Comparison of ENCODE assay signal across 9 mouse cellular contexts in genomic region chr2:9632719-9633446, GRCm38 (mm10).
DNase-seq lines count a peak whose midpoint lies in the region; ATAC-seq and TF ChIP-seq lines count a peak whose summit lies in the region.
"Had no signal": no experiment of that assay in that cellular context is flagged by ENCODE, and none has a peak within 500 bp of the region (broad histone marks: within the 10 kb centered on the region; RNA-seq: fewer than 3 reads in every experiment).

No protein-coding gene starts in this region.

- no peak for TF ChIP-seq EP300 in liver, postnatal 0 days (IDR thresholded peaks at IDR 0.05; ENCODE audit: low read depth)

- TF ChIP-seq CTCF in liver, postnatal 0 days (IDR thresholded peaks at IDR 0.05; ENCODE audit: low read depth), result no peak

- peak overlapping the region; percentile 24 for H3K4me3 ChIP-seq in midbrain, embryonic 12.5 days
- H3K4me3 ChIP-seq in liver, postnatal 0 days (ENCODE audit: low read depth, low read length), result no peak overlapping the region

- no peaks in the 10 kb centered on the region for H3K36me3 ChIP-seq in midbrain, embryonic 12.5 days
- H3K36me3 ChIP-seq in liver, postnatal 0 days (replicated peaks; ENCODE audit: insufficient read depth, low read length), result no peaks in the 10 kb centered on the region

- 0 out of 2 replicates have a peak, but pooled peaks cover 3% of the 10 kb centered on the region for H3K27me3 ChIP-seq in midbrain, embryonic 12.5 days
- H3K27me3 ChIP-seq in liver, postnatal 0 days (ENCODE audit: insufficient read depth, low read length), result no peaks in the 10 kb centered on the region

- peak overlapping the region; percentile 46; the same call in 1 of the 2 replicates for H3K27ac ChIP-seq in midbrain, embryonic 12.5 days (replicated peaks)
- H3K27ac ChIP-seq in liver, postnatal 0 days (ENCODE audit: low read depth), result no peak overlapping the region
- H3K27ac ChIP-seq: liver, embryonic 14.5 days had no signal

- peak overlapping the region; percentile 54 for H3K4me2 ChIP-seq in midbrain, embryonic 12.5 days (replicated peaks)
- no peak overlapping the region for H3K4me2 ChIP-seq in liver, postnatal 0 days (ENCODE audit: low read depth, low read length)

- peak; percentile 62 for ATAC-seq in midbrain, embryonic 12.5 days (ENCODE audit: low FRiP score, low read depth)
- no peak for ATAC-seq in liver, postnatal 0 days

- H3K9me3 ChIP-seq in midbrain, embryonic 12.5 days, result no peaks in the 10 kb centered on the region
- no peaks in the 10 kb centered on the region for H3K9me3 ChIP-seq in liver, postnatal 0 days (ENCODE audit: low read length)

- H3K4me1 ChIP-seq in midbrain, embryonic 12.5 days, result peaks cover 12% of the 10 kb centered on the region
- H3K4me1 ChIP-seq in liver, postnatal 0 days (ENCODE audit: insufficient read depth), result no peaks in the 10 kb centered on the region

- H3K9ac ChIP-seq in midbrain, embryonic 12.5 days (replicated peaks), result peak overlapping the region; percentile 39
- no peak overlapping the region for H3K9ac ChIP-seq in liver, postnatal 0 days (replicated peaks)
- H3K9ac ChIP-seq: liver, embryonic 14.5 days had no signal

- DNase-seq in adrenal gland, postnatal 25 days, result peak; percentile 10
- no peak for DNase-seq in adrenal gland, postnatal 4 days (ENCODE audit: low spot score in 2 of 2)
- DNase-seq in embryo, embryonic 10.5 days (ENCODE audit: low spot score), result peak; percentile 22
- DNase-seq in heart, adult 9 months (ENCODE audit: low spot score in 2 of 2), result peak; percentile 68 to 76
- no peak for DNase-seq in spleen, postnatal 36 days (ENCODE audit: low spot score in 2 of 2)
- no peak for DNase-seq in layer of hippocampus, adult 11-12 months (ENCODE audit: low spot score)
- no peak for DNase-seq in liver, postnatal 0 days

- WGBS in midbrain, embryonic 12.5 days, result 11% methylated on average over 15 of the region's 15 CpGs
- 50% methylated on average over 15 of the region's 15 CpGs for WGBS in liver, postnatal 0 days (ENCODE audit: insufficient replicate concordance)

Comparison
In these comparisons a context has a peak if more than half of its experiments do, and no peak if none do; other contexts are left out.
1. DNase-seq: peak in adrenal gland, postnatal 25 days (single experiment), embryo, embryonic 10.5 days (single experiment) and heart, adult 9 months (2 of 2); none in adrenal gland, postnatal 4 days (0 of 2), spleen, postnatal 36 days (0 of 2), layer of hippocampus, adult 11-12 months (single experiment) and liver, postnatal 0 days (single experiment).